In genomic region chr4:120882002-120882625, GRCm38 (mm10) we compare ENCODE assay signal across 10 mouse cellular contexts. TPM values are rescaled to one million over a fixed set of nuclear protein-coding genes. Genes with fewer than 3 reads are reported as not detected.
DNase-seq lines count a peak whose midpoint lies in the region; ATAC-seq and TF ChIP-seq lines count a peak whose summit lies in the region.
"Had no signal": no experiment of that assay in that cellular context is flagged by ENCODE, and none has a peak within 500 bp of the region (broad histone marks: within the 10 kb centered on the region; RNA-seq: fewer than 3 reads in every experiment).

No protein-coding gene starts in this region.

- H3K4me1 ChIP-seq in olfactory bulb, adult 2 months (ENCODE audit: control insufficient read depth, insufficient read depth, low read length), result peaks cover 61% of the 10 kb centered on the region
- no peaks in the 10 kb centered on the region for H3K4me1 ChIP-seq in stomach, postnatal 0 days (replicated peaks; ENCODE audit: control insufficient read depth, insufficient read depth)

- TF ChIP-seq CTCF in olfactory bulb, adult 2 months (IDR thresholded peaks at IDR 0.05; ENCODE audit: insufficient read depth, low read depth, low read length), result no peak
- no peak for TF ChIP-seq CTCF in stomach, postnatal 0 days (IDR thresholded peaks at IDR 0.05; ENCODE audit: low read depth)

- no peak for ATAC-seq in stomach, postnatal 0 days (ENCODE audit: low FRiP score, low TSS enrichment)
- ATAC-seq: Patski had no signal

- H3K27ac ChIP-seq in olfactory bulb, adult 2 months (ENCODE audit: insufficient read depth, low read depth, low read length), result peak overlapping the region; percentile 93
- no peak overlapping the region for H3K27ac ChIP-seq in stomach, postnatal 0 days (replicated peaks)
- H3K27ac ChIP-seq: embryonic facial prominence, embryonic 15.5 days had no signal

- DNase-seq in CD4-positive, CD25-positive, alpha-beta regulatory T cell, adult 2 months (ENCODE audit: low read depth, low spot score), result peak; percentile 79
- DNase-seq in embryo, embryonic 10.5 days (ENCODE audit: low spot score), result peak; percentile 69
- peak; percentile 67 for DNase-seq in induced T-regulatory cell, adult 2 months (ENCODE audit: low read depth)
- no peak for DNase-seq in stomach, postnatal 0 days (ENCODE audit: low spot score)
- DNase-seq in cerebellum, adult 11 months, result no peak
- no peak for DNase-seq in adrenal gland, postnatal 25 days
- DNase-seq in spleen, adult 12 weeks (ENCODE audit: low spot score), result no peak

- 30% methylated on average over 5 of the region's 5 CpGs for WGBS in olfactory bulb, adult 2 months
- WGBS in stomach, postnatal 0 days, result 53% methylated on average over 5 of the region's 5 CpGs

- TF ChIP-seq POLR2A in olfactory bulb, adult 2 months (IDR thresholded peaks at IDR 0.05; ENCODE audit: insufficient read depth, low read depth, low read length), result no peak

- no peak overlapping the region for H3K4me3 ChIP-seq in olfactory bulb, adult 2 months (ENCODE audit: insufficient read depth, low read depth, low read length)
- no peak overlapping the region for H3K4me3 ChIP-seq in stomach, postnatal 0 days (ENCODE audit: low read depth, low read length)
- H3K4me3 ChIP-seq: embryonic facial prominence, embryonic 15.5 days had no signal

- no peak overlapping the region for H3K9ac ChIP-seq in stomach, postnatal 0 days (ENCODE audit: low read length)
- H3K9ac ChIP-seq: embryonic facial prominence, embryonic 15.5 days had no signal

- no peaks in the 10 kb centered on the region for H3K36me3 ChIP-seq in stomach, postnatal 0 days (ENCODE audit: control insufficient read depth, insufficient read depth, low read length)
- H3K36me3 ChIP-seq: embryonic facial prominence, embryonic 15.5 days had no signal

- H3K9me3 ChIP-seq in stomach, postnatal 0 days (ENCODE audit: control insufficient read depth, low read length), result no peaks in the 10 kb centered on the region
- H3K9me3 ChIP-seq: embryonic facial prominence, embryonic 15.5 days had no signal

- no peak for TF ChIP-seq EP300 in stomach, postnatal 0 days (optimal IDR thresholded peaks at IDR 0.05)

- no peaks in the 10 kb centered on the region for H3K27me3 ChIP-seq in stomach, postnatal 0 days (ENCODE audit: control insufficient read depth, insufficient read depth, low read length)
- H3K27me3 ChIP-seq: embryonic facial prominence, embryonic 15.5 days; Patski had no signal

- H3K4me2 ChIP-seq in stomach, postnatal 0 days (replicated peaks; ENCODE audit: low read depth), result no peak overlapping the region
- H3K4me2 ChIP-seq: embryonic facial prominence, embryonic 15.5 days had no signal

RNA-seq across cellular contexts. Expression of gene Rims3, which starts 27.5 kb away (rescaled TPM):
- polyA plus RNA-seq in olfactory bulb, adult 2 months (2012; ENCODE audit: insufficient read depth, insufficient read length, low replicate concordance, missing spikeins), result not detected in 2 replicates
- 0.70 and 0.92 TPM in 2 replicates for polyA plus RNA-seq in stomach, postnatal 0 days (2015; fragmentation: Nextera tagmentation; extraction: Ambion mirVana)
- total RNA-seq in adrenal gland, postnatal 25 days (2021), result 6.4 and 11.1 TPM in 2 replicates
- polyA plus RNA-seq: Patski had no signal

RNA-seq across cellular contexts. Expression of gene Exo5, which starts 42.7 kb away (rescaled TPM):
- polyA plus RNA-seq in olfactory bulb, adult 2 months (2012; ENCODE audit: insufficient read depth, insufficient read length, low replicate concordance, missing spikeins), result not detected in 2 replicates
- polyA plus RNA-seq in stomach, postnatal 0 days (2015; fragmentation: Nextera tagmentation; extraction: Ambion mirVana), result 10.2 and 10.4 TPM in 2 replicates
- 11.6 and 12.9 TPM in 2 replicates for total RNA-seq in adrenal gland, postnatal 25 days (2021)

RNA-seq across cellular contexts. Expression of gene Nfyc, which starts 50.7 kb away (rescaled TPM):
- polyA plus RNA-seq in olfactory bulb, adult 2 months (2012; ENCODE audit: insufficient read depth, insufficient read length, low replicate concordance, missing spikeins), result not detected in 2 replicates
- 44.8 and 47.6 TPM in 2 replicates for polyA plus RNA-seq in stomach, postnatal 0 days (2015; fragmentation: Nextera tagmentation; extraction: Ambion mirVana)
- 62.8 and 68.9 TPM in 2 replicates for total RNA-seq in adrenal gland, postnatal 25 days (2021)

Comparison
In these comparisons a context has a peak if more than half of its experiments do, and no peak if none do; other contexts are left out.
1. DNase-seq: peak in CD4-positive, CD25-positive, alpha-beta regulatory T cell, adult 2 months (single experiment), embryo, embryonic 10.5 days (single experiment) and induced T-regulatory cell, adult 2 months (single experiment); none in stomach, postnatal 0 days (single experiment), cerebellum, adult 11 months (single experiment), adrenal gland, postnatal 25 days (single experiment) and spleen, adult 12 weeks (single experiment).
2. RNA of gene Exo5, which starts 42.7 kb away (polyA plus RNA-seq): 10.2 to 10.4 TPM in stomach, postnatal 0 days; not detected in olfactory bulb, adult 2 months; every median in the first group is over 10 times any median in the second.
3. RNA of gene Nfyc, which starts 50.7 kb away (polyA plus RNA-seq): 44.8 to 47.6 TPM in stomach, postnatal 0 days; not detected in olfactory bulb, adult 2 months; every median in the first group is over 10 times any median in the second.